Mouse (Mus musculus) intestine, postnatal 0 days (tissue): ENCODE results near the gene Zfp280d. TPM values are rescaled to one million over a fixed set of nuclear protein-coding genes. Genes with fewer than 3 reads are reported as not detected.

ENCODE experiments used
- ATAC-seq: fragments of 200-750 bp; cut with Nextera tagmentation; 2 replicates; pipeline ENCODE4 v1.8.0; 2017; ENCODE audit warnings: mild to moderate bottlenecking, moderate TSS enrichment, moderate library complexity
- H3K27ac ChIP-seq: fragments of 300-500 bp; sonication (generic); 2 replicates; pipeline ENCODE4 v1.5.1; 2014; ENCODE audit warnings: mild to moderate bottlenecking, low read depth, low read length, moderate library complexity
- H3K27me3 ChIP-seq: fragments of 300-500 bp; sonication (generic); replicated peaks from 2 replicates; pipeline ENCODE4 v1.6.1; 2014; ENCODE audit warnings: low read length, mixed read lengths; ENCODE audit not compliant: control insufficient read depth, insufficient read depth
- H3K36me3 ChIP-seq: fragments of 300-500 bp; sonication (generic); 2 replicates; pipeline ENCODE4 v1.6.1; 2014; ENCODE audit warnings: mild to moderate bottlenecking, moderate library complexity; ENCODE audit not compliant: control insufficient read depth, insufficient read depth
- H3K4me1 ChIP-seq: fragments of 300-500 bp; sonication (generic); replicated peaks from 2 replicates; pipeline ENCODE4 v1.6.1; 2014; ENCODE audit warnings: antibody characterized with exemption, low read length, mixed read lengths; ENCODE audit not compliant: control insufficient read depth, insufficient read depth
- H3K4me2 ChIP-seq: fragments of 300-500 bp; sonication (generic); replicated peaks from 2 replicates; pipeline ENCODE4 v1.6.1; 2014; ENCODE audit warnings: low read depth, mild to moderate bottlenecking, moderate library complexity
- H3K4me3 ChIP-seq: fragments of 300-500 bp; sonication (generic); 2 replicates; pipeline ENCODE4 v1.5.1; 2014; ENCODE audit warnings: low read depth, low read length
- H3K9ac ChIP-seq: fragments of 300-500 bp; sonication (generic); 2 replicates; pipeline ENCODE4 v1.6.1; 2014; ENCODE audit warnings: mild to moderate bottlenecking, low read depth, low read length
- H3K9me3 ChIP-seq: fragments of 300-500 bp; sonication (generic); 2 replicates; pipeline ENCODE4 v1.6.1; 2016; ENCODE audit warnings: mixed run types; ENCODE audit not compliant: control insufficient read depth
- CTCF ChIP-seq: sonication (generic); IDR thresholded peaks from 2 replicates; pipeline ENCODE4 v1.5.1; 2016; ENCODE audit warnings: low read depth, mild to moderate bottlenecking, control low read depth, antibody characterized with exemption, moderate library complexity
- WGBS: fragments of 180-500 bp; shearing (Covaris S2); extraction: QIAGEN DNeasy Blood & Tissue Kit; methylation state at CpG from one replicate; pipeline ENCODE4 v1.1.7; 2014; 5-methylcytosine and 5-hydroxymethylcytosine counted together
- polyA plus RNA-seq: library from polyadenylated mRNA; unstranded; fragments of >200 nt; fragmentation: Nextera tagmentation; extraction: Ambion mirVana; gene quantifications from 2 replicates; pipeline ENCODE4 v1.2.1, GENCODE M21; 2015

Gene Zfp280d
- polyA plus RNA-seq, 1 experiment from 2014 or later: 11.5 TPM

DNA sequence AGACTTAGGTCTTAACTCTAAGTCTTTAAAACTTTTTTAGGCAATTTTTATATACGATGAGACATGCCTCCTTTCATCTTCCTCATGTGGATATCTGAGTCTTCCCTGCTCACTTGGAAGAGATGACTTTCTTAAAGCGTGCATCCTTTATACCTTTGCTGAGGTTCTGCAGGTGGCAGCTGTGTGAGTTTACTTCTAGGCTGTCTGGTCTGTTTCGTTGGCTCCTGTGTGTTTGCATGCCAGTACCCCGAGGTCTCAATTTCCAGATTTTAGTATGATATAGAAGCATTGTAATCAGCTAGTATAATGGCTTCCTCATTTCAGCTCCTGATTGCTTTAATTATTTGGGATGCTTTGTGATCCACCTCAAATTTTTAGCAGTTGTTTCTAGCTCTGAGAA lies 114.3 kb downstream of the Zfp280d start:
- Histone ChIP-seq H3K27ac (no peak overlapping the region), H3K9ac (no peak overlapping the region), H3K4me1 (no peaks in the 10 kb centered on the region), H3K27me3 (no peaks in the 10 kb centered on the region), H3K4me3 (no peak overlapping the region), H3K4me2 (no peak overlapping the region), H3K36me3 (no peaks in the 10 kb centered on the region), H3K9me3 (no peaks in the 10 kb centered on the region)
- WGBS: 84% methylated on average over 4 of the region's 4 CpGs
- ATAC-seq: no peak
- no peak for TF ChIP-seq CTCF

DNA sequence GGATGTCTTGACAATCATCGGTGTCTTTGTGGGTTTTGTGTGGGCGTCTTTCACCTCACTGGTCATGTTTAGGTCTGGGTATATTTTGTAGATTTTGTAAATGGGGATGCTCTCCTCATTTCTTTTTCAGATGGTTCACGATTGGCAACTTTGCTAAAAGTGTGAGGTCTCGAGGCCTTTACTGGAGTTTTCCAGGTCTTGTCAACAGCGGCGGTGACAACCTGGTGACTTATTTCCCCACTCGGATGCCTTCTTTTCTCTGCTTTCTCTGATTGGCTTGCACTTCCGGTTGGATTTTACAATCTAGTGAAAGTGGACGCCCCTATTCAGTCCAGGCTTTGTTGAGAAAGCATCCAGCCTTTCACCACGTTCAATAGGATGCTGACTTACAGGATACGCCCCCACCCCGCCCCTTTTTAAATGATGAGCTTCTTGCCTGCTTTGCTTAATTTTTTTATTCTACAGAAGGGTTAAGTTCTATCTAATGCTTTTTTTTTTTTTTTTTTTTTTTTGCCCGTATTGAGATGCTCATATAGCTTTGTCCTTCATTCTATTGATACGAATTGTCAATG lies 114.9 kb downstream of the Zfp280d start:
- Histone ChIP-seq H3K4me2 (no peak overlapping the region), H3K27me3 (no peaks in the 10 kb centered on the region), H3K9me3 (no peaks in the 10 kb centered on the region), H3K9ac (no peak overlapping the region), H3K36me3 (no peaks in the 10 kb centered on the region), H3K4me1 (no peaks in the 10 kb centered on the region), H3K4me3 (no peak overlapping the region), H3K27ac (no peak overlapping the region)
- ATAC-seq: no peak
- WGBS: 81% methylated on average over 14 of the region's 14 CpGs
- TF ChIP-seq CTCF: no peak

DNA sequence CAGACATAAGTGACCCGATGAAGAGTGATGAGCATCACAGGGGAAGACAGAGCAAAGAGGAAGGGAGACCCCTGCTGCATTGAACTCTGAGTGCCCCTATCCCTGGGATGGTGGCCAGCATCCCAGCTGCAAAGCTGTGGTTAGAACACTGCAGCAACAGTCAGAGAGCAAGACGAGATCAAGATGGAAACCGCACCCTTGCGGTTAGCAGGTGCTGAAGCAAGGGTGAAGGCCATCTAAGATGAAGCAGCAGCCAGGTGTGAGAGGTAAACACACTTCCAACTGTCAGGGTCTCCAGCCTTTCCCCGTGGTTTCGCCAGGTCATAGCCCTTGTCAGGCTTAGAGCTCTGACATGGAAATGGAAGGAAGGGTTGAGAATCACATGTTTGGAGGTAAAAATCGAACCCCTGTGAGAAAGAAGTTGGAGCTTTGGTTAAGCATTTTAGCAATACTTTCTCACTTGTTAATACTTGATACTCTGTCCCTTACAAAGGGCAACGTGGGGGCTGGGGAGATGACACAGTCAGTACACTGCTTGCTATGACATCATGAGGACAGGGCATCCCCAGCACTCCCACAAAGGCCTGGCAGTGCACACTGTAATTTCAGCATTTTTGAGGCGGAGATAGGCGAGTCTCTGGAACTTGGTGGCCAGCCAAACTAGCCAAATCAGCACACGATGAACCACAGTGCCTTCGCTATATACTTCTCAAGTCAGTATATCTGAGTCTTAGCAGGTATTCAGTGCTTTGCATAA lies 115.8 kb downstream of the Zfp280d start:
- Histone ChIP-seq H3K27me3 (no peaks in the 10 kb centered on the region), H3K27ac (no peak overlapping the region), H3K9me3 (no peaks in the 10 kb centered on the region), H3K36me3 (no peaks in the 10 kb centered on the region), H3K4me1 (no peaks in the 10 kb centered on the region), H3K4me3 (no peak overlapping the region), H3K4me2 (no peak overlapping the region), H3K9ac (no peak overlapping the region)
- ATAC-seq: no peak
- 79% methylated on average over 12 of the region's 12 CpGs for WGBS
- no peak for TF ChIP-seq CTCF

DNA sequence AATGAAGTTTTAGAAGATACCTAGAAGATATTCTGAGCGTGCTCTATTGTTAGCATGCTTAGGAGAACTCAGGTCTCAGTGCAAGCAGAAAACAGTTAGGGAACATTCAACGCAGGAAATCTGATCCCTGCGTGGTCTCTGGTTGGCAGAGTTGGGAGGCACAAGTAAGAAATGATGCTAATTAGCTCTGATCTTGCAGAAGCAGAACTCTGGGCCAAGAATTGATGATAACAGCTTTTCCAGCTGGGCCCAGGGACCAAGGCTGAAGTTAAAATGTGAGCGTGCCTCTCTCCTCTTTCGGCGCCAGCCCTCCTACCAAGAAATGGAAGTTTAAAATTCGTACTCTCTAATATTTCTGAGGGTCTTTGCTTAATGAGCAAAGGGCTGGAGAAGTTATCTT lies 118.0 kb downstream of the Zfp280d start:
- H3K27me3 ChIP-seq: no peaks in the 10 kb centered on the region
- H3K4me2 ChIP-seq: no peak overlapping the region
- H3K27ac ChIP-seq: no peak overlapping the region
- 86% methylated on average over 7 of the region's 7 CpGs for WGBS
- no peak for ATAC-seq
- TF ChIP-seq CTCF: no peak
- H3K9ac ChIP-seq: no peak overlapping the region
- no peaks in the 10 kb centered on the region for H3K9me3 ChIP-seq
- H3K4me1 ChIP-seq: no peaks in the 10 kb centered on the region
- no peaks in the 10 kb centered on the region for H3K36me3 ChIP-seq
- no peak overlapping the region for H3K4me3 ChIP-seq

- H3K4me1 ChIP-seq: no peaks in the 10 kb centered on the region
Observed at GRCm38 (mm10) chr9:72393238-72393637, 118.6 kb downstream of the Zfp280d start.

GRCm38 (mm10) chr9:72393869-72394341 lies 119.2 kb downstream of the Zfp280d start:
- H3K27ac ChIP-seq: no peak overlapping the region
- WGBS: 71% methylated on average over 8 of the region's 8 CpGs
- no peak overlapping the region for H3K9ac ChIP-seq
- H3K27me3 ChIP-seq: no peaks in the 10 kb centered on the region
- H3K4me3 ChIP-seq: no peak overlapping the region
- no peak for TF ChIP-seq CTCF
- H3K4me1 ChIP-seq: no peaks in the 10 kb centered on the region
- H3K4me2 ChIP-seq: no peak overlapping the region
- ATAC-seq: no peak
- H3K9me3 ChIP-seq: no peaks in the 10 kb centered on the region
- H3K36me3 ChIP-seq: no peaks in the 10 kb centered on the region

More at GRCm38 (mm10) chr9:72393238-72393637, 118.6 kb downstream of the Zfp280d start:
- no peak overlapping the region for H3K9ac ChIP-seq
- H3K4me2 ChIP-seq: no peak overlapping the region
- no peak for TF ChIP-seq CTCF
- H3K4me3 ChIP-seq: no peak overlapping the region
- no peaks in the 10 kb centered on the region for H3K27me3 ChIP-seq
- no peaks in the 10 kb centered on the region for H3K36me3 ChIP-seq
- ATAC-seq: no peak
- WGBS: 79% methylated on average over 15 of the region's 15 CpGs
- H3K9me3 ChIP-seq: no peaks in the 10 kb centered on the region
- H3K27ac ChIP-seq: no peak overlapping the region
